Mouse (Mus musculus) lung, adult 2 months (tissue): Measurements from ENCODE around the gene Bcl2l11.

Experiments used
- CTCF ChIP-seq: fragments of 200-500 bp; IDR thresholded peaks from 2 replicates; pipeline ENCODE4 v1.5.1; 2011; ENCODE audit warnings: mild to moderate bottlenecking, low read length, control low read depth; ENCODE audit not compliant: insufficient read depth
- POLR2A ChIP-seq: fragments of 200-500 bp; IDR thresholded peaks from 2 replicates; pipeline ENCODE4 v1.6.1; 2011; ENCODE audit warnings: low read depth, mild to moderate bottlenecking, control low read depth, low read length, borderline replicate concordance; ENCODE audit errors: extremely low read depth

- TF ChIP-seq POLR2A (no peak), CTCF (no peak)
Measured at GRCm38 (mm10) chr2:128133865-128134264, 8.0 kb downstream of the Bcl2l11 start.
